Comparison of ENCODE assay signal across 8 mouse cellular contexts in genomic region chr11:106919612-106920550, GRCm38 (mm10). TPM values are rescaled to one million over a fixed set of nuclear protein-coding genes. Genes with fewer than 3 reads are reported as not detected.
DNase-seq lines count a peak whose midpoint lies in the region; ATAC-seq lines count a peak whose summit lies in the region.

No protein-coding gene starts in this region.

- ATAC-seq in embryonic facial prominence, embryonic 13.5 days (ENCODE audit: insufficient number of reproducible peaks, insufficient read depth, low FRiP score, low TSS enrichment, low read depth): peak; percentile 84
- peak; percentile 90 for ATAC-seq in kidney, embryonic 14.5 days (ENCODE audit: low FRiP score, low TSS enrichment)
- ATAC-seq in liver, embryonic 13.5 days (ENCODE audit: low read depth): peak; percentile 69
- ATAC-seq in stomach, embryonic 15.5 days (ENCODE audit: insufficient read depth, low FRiP score, low read depth): peak; percentile 81

- peaks cover 22% of the 10 kb centered on the region for H3K4me1 ChIP-seq in embryonic facial prominence, embryonic 13.5 days
- H3K4me1 ChIP-seq in kidney, embryonic 14.5 days (ENCODE audit: control insufficient read depth, insufficient read depth, low read length): peaks cover 13% of the 10 kb centered on the region
- peaks cover 33% of the 10 kb centered on the region for H3K4me1 ChIP-seq in liver, embryonic 13.5 days (replicated peaks)
- H3K4me1 ChIP-seq in stomach, embryonic 15.5 days: peaks cover 7% of the 10 kb centered on the region; the same call in 1 of the 2 replicates

- peak overlapping the region; percentile 97 for H3K9ac ChIP-seq in embryonic facial prominence, embryonic 13.5 days
- peak overlapping the region; percentile 97 for H3K9ac ChIP-seq in kidney, embryonic 14.5 days (ENCODE audit: low read depth, low read length)
- peak overlapping the region; percentile 95 for H3K9ac ChIP-seq in liver, embryonic 13.5 days
- H3K9ac ChIP-seq in stomach, embryonic 15.5 days: peak overlapping the region; percentile 93

- DNase-seq in 3134 (ENCODE audit: extremely low read depth, insufficient read length, low spot score): peak; percentile 72
- peak; percentile 72 for DNase-seq in adrenal gland, adult 2 months
- peak; percentile 33 to 42 for DNase-seq in heart, adult 9 months (ENCODE audit: low spot score in 2 of 2)
- DNase-seq in liver, embryonic 13.5 days: peak; percentile 40
- DNase-seq in naive thymus-derived CD4-positive, alpha-beta T cell, adult 2 months (ENCODE audit: low read depth): peak; percentile 56

- no peaks in the 10 kb centered on the region for H3K36me3 ChIP-seq in embryonic facial prominence, embryonic 13.5 days
- no peaks in the 10 kb centered on the region for H3K36me3 ChIP-seq in kidney, embryonic 14.5 days (ENCODE audit: control insufficient read depth, insufficient read depth, low read length)
- H3K36me3 ChIP-seq in liver, embryonic 13.5 days: no peaks in the 10 kb centered on the region
- no peaks in the 10 kb centered on the region for H3K36me3 ChIP-seq in stomach, embryonic 15.5 days

- H3K4me2 ChIP-seq in embryonic facial prominence, embryonic 13.5 days: peak overlapping the region; percentile 77
- peak overlapping the region; percentile 65 for H3K4me2 ChIP-seq in kidney, embryonic 14.5 days (replicated peaks; ENCODE audit: low read depth, low read length)
- peak overlapping the region; percentile 97 for H3K4me2 ChIP-seq in liver, embryonic 13.5 days
- peak overlapping the region; percentile 70 for H3K4me2 ChIP-seq in stomach, embryonic 15.5 days

- 0% methylated on average over 71 of the region's 87 CpGs for WGBS in embryonic facial prominence, embryonic 13.5 days
- WGBS in kidney, embryonic 14.5 days: under 1% methylated on average over 66 of the region's 87 CpGs
- 1% methylated on average over 86 of the region's 87 CpGs for WGBS in liver, embryonic 13.5 days (ENCODE audit: insufficient replicate concordance)
- WGBS in stomach, embryonic 15.5 days: under 1% methylated on average over 75 of the region's 87 CpGs

- peak overlapping the region; percentile 92 for H3K4me3 ChIP-seq in embryonic facial prominence, embryonic 13.5 days
- peak overlapping the region; percentile 91 for H3K4me3 ChIP-seq in kidney, embryonic 14.5 days (ENCODE audit: low read length)
- peak overlapping the region; percentile 90 for H3K4me3 ChIP-seq in liver, embryonic 13.5 days (replicated peaks)
- peak overlapping the region; percentile 78 for H3K4me3 ChIP-seq in stomach, embryonic 15.5 days (replicated peaks)

- H3K27me3 ChIP-seq in embryonic facial prominence, embryonic 13.5 days: no peaks in the 10 kb centered on the region
- H3K27me3 ChIP-seq in kidney, embryonic 14.5 days (ENCODE audit: control insufficient read depth, insufficient read depth, low read length): no peaks in the 10 kb centered on the region
- H3K27me3 ChIP-seq in liver, embryonic 13.5 days: no peaks in the 10 kb centered on the region
- no peaks in the 10 kb centered on the region for H3K27me3 ChIP-seq in stomach, embryonic 15.5 days (replicated peaks)

- peak overlapping the region; percentile 95 for H3K27ac ChIP-seq in embryonic facial prominence, embryonic 13.5 days
- H3K27ac ChIP-seq in kidney, embryonic 14.5 days (ENCODE audit: low read depth, low read length): peak overlapping the region; percentile 92
- peak overlapping the region; percentile 88 for H3K27ac ChIP-seq in liver, embryonic 13.5 days
- H3K27ac ChIP-seq in stomach, embryonic 15.5 days: peak overlapping the region; percentile 95

- no peaks in the 10 kb centered on the region for H3K9me3 ChIP-seq in embryonic facial prominence, embryonic 13.5 days
- H3K9me3 ChIP-seq in kidney, embryonic 14.5 days (ENCODE audit: control insufficient read depth, low read length): no peaks in the 10 kb centered on the region
- no peaks in the 10 kb centered on the region for H3K9me3 ChIP-seq in liver, embryonic 13.5 days (replicated peaks)
- no peaks in the 10 kb centered on the region for H3K9me3 ChIP-seq in stomach, embryonic 15.5 days

RNA-seq across cellular contexts. Expression of gene Smurf2, which starts 0.6 kb away (rescaled TPM):
- total RNA-seq in adrenal gland, adult 2 months (2021): 10 to 100 TPM; 34.6 to 38.2 TPM
- 3.6 and 4.7 TPM in 2 replicates for polyA plus RNA-seq in adrenal gland, adult 2 months (2012; rRNA removed)
- 16.5 and 16.8 TPM in 2 replicates for polyA plus RNA-seq in embryonic facial prominence, embryonic 13.5 days (2015; fragmentation: Nextera tagmentation; extraction: Ambion mirVana)
- polyA plus RNA-seq in kidney, embryonic 14.5 days (2014; fragmentation: Nextera tagmentation; extraction: Ambion mirVana): 17.4 and 19.1 TPM in 2 replicates
- 2.5 and 3.0 TPM in 2 replicates for polyA plus RNA-seq in liver, embryonic 13.5 days (2015; fragmentation: Nextera tagmentation; extraction: Ambion mirVana)
- 13.2 and 13.4 TPM in 2 replicates for polyA plus RNA-seq in stomach, embryonic 15.5 days (2015; fragmentation: Nextera tagmentation; extraction: Ambion mirVana)

Comparison
In these comparisons a context has a peak if more than half of its experiments do, and no peak if none do; other contexts are left out.
1. Peak in every context shown above with its lines: DNase-seq, ATAC-seq, H3K4me3 ChIP-seq and H3K27ac ChIP-seq.